Mouse (Mus musculus): ENCODE data around the gene 4930444G20Rik. TPM values are rescaled to one million over a fixed set of nuclear protein-coding genes. Genes with fewer than 3 reads are reported as not detected.
"Not testable (repeated sequence)": the region's sequence is repeated elsewhere in the genome, so short reads cannot be mapped to it uniquely, and the experiment has no call there.

4930444G20Rik gene
- polyA plus RNA-seq (2015; fragmentation: Nextera tagmentation; extraction: Ambion mirVana) = not detected in 2 replicates

DNA sequence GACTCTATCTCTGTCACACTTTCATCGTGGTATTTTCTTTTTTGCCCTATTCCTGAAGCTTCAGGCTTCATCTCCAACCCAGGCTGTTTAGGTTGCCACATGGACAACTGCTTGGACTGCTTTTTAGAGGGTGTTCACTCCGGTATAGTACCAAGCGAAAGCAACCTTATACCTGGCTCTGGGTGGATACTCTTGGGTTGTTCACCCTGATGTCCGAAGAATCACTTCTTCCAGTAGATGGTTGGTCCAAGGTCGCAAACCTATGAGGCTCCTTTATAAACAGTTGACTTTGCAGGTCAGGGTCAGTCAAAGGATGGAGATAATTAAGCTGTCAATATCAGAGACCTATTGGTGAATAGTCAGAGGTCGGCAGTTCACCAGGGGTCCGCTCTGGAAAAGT is at the start of gene 4930444G20Rik:
Gene 4930444G20Rik, minus strand, starts transcription at position 101 of the 400 bp plus-strand sequence.
- H3K36me3 ChIP-seq (ENCODE audit: insufficient read depth, low read length); H3K4me1 ChIP-seq (ENCODE audit: insufficient read depth, low read length); H3K9ac ChIP-seq (replicated peaks; ENCODE audit: low read length); H3K9me3 ChIP-seq (ENCODE audit: low read length); H3K27ac ChIP-seq (ENCODE audit: low read length); H3K4me3 ChIP-seq (ENCODE audit: low read length); ATAC-seq (ENCODE audit: low FRiP score, low TSS enrichment); H3K27me3 ChIP-seq (ENCODE audit: insufficient read depth, low read length); H3K4me2 ChIP-seq (replicated peaks; ENCODE audit: low read depth, low read length): not testable (repeated sequence)
- WGBS = 90% methylated on average over 7 of the region's 7 CpGs

DNA sequence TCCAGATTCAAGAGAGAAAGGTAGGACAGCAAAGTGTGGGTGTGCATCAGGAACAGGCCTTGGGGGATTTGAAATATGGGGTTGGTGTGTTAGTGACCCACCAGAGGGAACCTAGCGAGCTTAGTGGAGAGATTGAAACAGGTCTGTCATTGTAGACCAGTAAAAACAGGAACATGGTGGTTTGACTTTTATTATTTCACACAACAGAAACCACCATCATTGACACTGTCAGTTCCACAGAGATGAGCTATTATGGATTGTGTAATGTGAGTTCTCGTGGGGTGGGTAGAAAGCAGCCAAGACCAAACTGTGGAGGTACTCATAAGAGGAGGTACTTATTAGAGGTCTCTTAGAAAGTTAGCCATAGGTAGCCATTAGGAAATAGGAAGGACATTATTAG is 6.7 kb upstream of the 4930444G20Rik start:
- Histone ChIP-seq H3K9me3 (ENCODE audit: low read length) (no peaks in the 10 kb centered on the region), H3K4me1 (ENCODE audit: insufficient read depth, low read length) (no peaks in the 10 kb centered on the region), H3K4me2 (replicated peaks; ENCODE audit: low read depth, low read length) (no peak overlapping the region), H3K9ac (replicated peaks; ENCODE audit: low read length) (no peak overlapping the region), H3K36me3 (ENCODE audit: insufficient read depth, low read length) (no peaks in the 10 kb centered on the region), H3K27me3 (ENCODE audit: insufficient read depth, low read length) (no peaks in the 10 kb centered on the region), H3K27ac (ENCODE audit: low read length) (no peak overlapping the region), H3K4me3 (ENCODE audit: low read length) (no peak overlapping the region)
- no peak for ATAC-seq (ENCODE audit: low FRiP score, low TSS enrichment)
- WGBS = 89% methylated on average over 2 of the region's 2 CpGs

DNA sequence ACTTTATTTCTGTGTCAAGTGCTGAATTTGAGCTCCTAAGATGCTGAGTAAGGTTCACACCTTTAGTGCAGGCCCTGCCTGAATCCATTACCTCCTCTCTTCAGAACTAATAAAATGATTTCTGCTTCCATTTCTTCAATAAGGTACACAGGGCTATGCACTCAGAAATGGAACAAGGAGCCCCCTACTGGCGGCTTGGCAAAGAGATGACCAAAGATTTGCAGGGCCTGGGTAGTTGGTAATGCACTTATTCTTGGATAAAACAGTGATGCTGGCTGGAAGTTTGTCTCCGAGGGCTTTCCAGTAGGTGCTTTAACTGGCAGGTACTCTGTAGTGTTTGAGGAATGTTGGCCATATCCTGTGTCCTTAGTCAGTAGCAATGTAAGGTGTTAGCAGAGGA is 4.9 kb upstream of the 4930444G20Rik start:
- Histone ChIP-seq H3K4me2 (replicated peaks; ENCODE audit: low read depth, low read length) (no peak overlapping the region), H3K4me1 (ENCODE audit: insufficient read depth, low read length) (no peaks in the 10 kb centered on the region), H3K4me3 (ENCODE audit: low read length) (no peak overlapping the region), H3K27ac (ENCODE audit: low read length) (no peak overlapping the region), H3K9ac (replicated peaks; ENCODE audit: low read length) (no peak overlapping the region), H3K9me3 (ENCODE audit: low read length) (no peaks in the 10 kb centered on the region), H3K36me3 (ENCODE audit: insufficient read depth, low read length) (no peaks in the 10 kb centered on the region), H3K27me3 (ENCODE audit: insufficient read depth, low read length) (no peaks in the 10 kb centered on the region)
- no peak for ATAC-seq (ENCODE audit: low FRiP score, low TSS enrichment)
- WGBS = 69% methylated on average over 2 of the region's 2 CpGs

DNA sequence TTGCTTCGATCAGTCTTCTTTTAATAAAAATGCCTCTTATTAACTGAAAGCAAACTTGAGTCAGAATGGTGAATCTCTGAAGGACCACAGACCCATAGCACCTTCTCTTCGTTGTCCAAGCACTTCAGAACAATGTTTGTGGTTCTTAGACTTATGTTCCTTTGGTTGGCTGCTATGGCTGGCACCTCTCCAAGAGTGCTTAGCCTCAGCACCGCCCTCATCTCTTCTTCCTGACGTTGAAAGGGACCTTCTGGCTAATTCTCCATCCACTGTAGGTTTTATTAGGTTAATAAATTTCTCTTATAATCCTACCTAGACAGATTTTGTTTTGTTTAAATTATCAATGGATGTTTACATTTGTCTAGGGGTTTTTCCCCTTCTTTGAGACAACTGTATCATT is 2.7 kb upstream of the 4930444G20Rik start:
- Histone ChIP-seq H3K4me1 (ENCODE audit: insufficient read depth, low read length) (no peaks in the 10 kb centered on the region), H3K9ac (replicated peaks; ENCODE audit: low read length) (no peak overlapping the region), H3K27me3 (ENCODE audit: insufficient read depth, low read length) (no peaks in the 10 kb centered on the region), H3K36me3 (ENCODE audit: insufficient read depth, low read length) (no peaks in the 10 kb centered on the region), H3K4me3 (ENCODE audit: low read length) (no peak overlapping the region), H3K4me2 (replicated peaks; ENCODE audit: low read depth, low read length) (no peak overlapping the region), H3K9me3 (ENCODE audit: low read length) (no peaks in the 10 kb centered on the region), H3K27ac (ENCODE audit: low read length) (no peak overlapping the region)
- ATAC-seq (ENCODE audit: low FRiP score, low TSS enrichment) = no peak
- WGBS = 46% methylated on average over 4 of the region's 4 CpGs

DNA sequence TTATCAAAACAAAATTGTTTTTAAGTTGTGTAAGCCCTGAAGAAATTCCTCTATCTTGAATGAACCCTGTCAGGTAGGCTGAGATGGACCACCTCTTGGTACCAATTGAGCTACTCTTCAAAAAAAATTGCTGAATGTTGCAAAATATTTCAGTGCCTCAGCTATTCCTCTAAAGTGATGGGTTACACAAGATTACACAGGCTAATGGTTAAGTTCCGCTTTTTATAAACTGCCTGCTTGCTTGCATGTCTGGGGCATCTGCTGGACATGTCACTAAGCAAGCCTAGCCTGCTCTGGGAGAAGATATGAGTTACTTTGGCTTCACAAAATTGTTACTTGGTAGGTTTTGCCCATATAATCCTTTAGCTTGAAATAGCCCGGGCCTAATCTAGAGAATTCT is 2.3 kb upstream of the 4930444G20Rik start:
- ATAC-seq (ENCODE audit: low FRiP score, low TSS enrichment) = no peak
- Histone ChIP-seq H3K36me3 (ENCODE audit: insufficient read depth, low read length) (no peaks in the 10 kb centered on the region), H3K9me3 (ENCODE audit: low read length) (no peaks in the 10 kb centered on the region), H3K4me3 (ENCODE audit: low read length) (no peak overlapping the region), H3K4me1 (ENCODE audit: insufficient read depth, low read length) (no peaks in the 10 kb centered on the region), H3K4me2 (replicated peaks; ENCODE audit: low read depth, low read length) (no peak overlapping the region), H3K9ac (replicated peaks; ENCODE audit: low read length) (no peak overlapping the region), H3K27me3 (ENCODE audit: insufficient read depth, low read length) (no peaks in the 10 kb centered on the region), H3K27ac (ENCODE audit: low read length) (no peak overlapping the region)
- WGBS = 86% methylated on average over 2 of the region's 2 CpGs

DNA sequence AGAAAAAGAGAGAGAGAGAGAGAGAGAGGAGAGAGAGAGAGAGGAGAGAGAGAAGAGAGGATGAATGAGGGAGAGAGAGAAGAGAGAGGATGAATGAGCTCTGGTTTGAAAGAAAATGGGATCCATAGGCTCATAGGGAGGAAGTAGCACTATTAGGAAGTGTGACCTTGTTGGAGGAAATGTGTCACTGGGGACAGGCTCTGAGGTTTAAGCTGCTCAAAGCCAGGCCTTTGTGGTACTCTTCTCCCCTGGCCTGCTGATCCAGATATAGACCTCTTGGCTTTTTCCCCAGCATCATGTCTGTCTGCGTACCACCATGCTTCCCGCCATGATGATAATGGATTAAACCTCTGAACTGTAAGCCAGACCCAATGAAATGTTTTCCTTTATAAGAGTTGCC is 8.5 kb downstream of the 4930444G20Rik start:
- Histone ChIP-seq H3K4me1 (ENCODE audit: insufficient read depth, low read length) (no peaks in the 10 kb centered on the region), H3K9ac (replicated peaks; ENCODE audit: low read length) (no peak overlapping the region), H3K27me3 (ENCODE audit: insufficient read depth, low read length) (no peaks in the 10 kb centered on the region), H3K4me3 (ENCODE audit: low read length) (no peak overlapping the region; the same call in 1 of the 2 replicates), H3K36me3 (ENCODE audit: insufficient read depth, low read length) (no peaks in the 10 kb centered on the region), H3K9me3 (ENCODE audit: low read length) (no peaks in the 10 kb centered on the region), H3K27ac (ENCODE audit: low read length) (no peak overlapping the region), H3K4me2 (replicated peaks; ENCODE audit: low read depth, low read length) (peak overlapping the region; percentile 86)
- WGBS = 84% methylated on average over 2 of the region's 2 CpGs
- no peak for ATAC-seq (ENCODE audit: low FRiP score, low TSS enrichment)

DNA sequence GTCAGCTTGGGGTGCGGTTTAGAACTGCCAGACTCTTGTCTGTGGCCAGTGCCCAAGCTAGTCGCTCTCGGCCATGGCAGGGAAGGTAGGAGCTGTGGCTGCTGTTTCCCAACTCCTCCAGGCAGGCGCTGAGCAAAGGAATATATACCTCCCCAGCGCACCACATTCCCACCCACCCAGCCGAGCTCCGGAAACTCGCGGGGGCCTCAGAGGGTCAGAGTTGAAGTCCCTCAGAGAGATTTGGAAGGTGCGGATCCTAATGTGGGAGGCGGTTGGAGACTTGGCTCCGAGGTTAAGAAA is 8.9 kb downstream of the 4930444G20Rik start:
- Histone ChIP-seq H3K9me3 (ENCODE audit: low read length) (no peaks in the 10 kb centered on the region), H3K4me2 (replicated peaks; ENCODE audit: low read depth, low read length) (peak overlapping the region; percentile 86), H3K4me1 (ENCODE audit: insufficient read depth, low read length) (no peaks in the 10 kb centered on the region), H3K27ac (ENCODE audit: low read length) (no peak overlapping the region), H3K4me3 (ENCODE audit: low read length) (peak overlapping the region; percentile 50), H3K9ac (replicated peaks; ENCODE audit: low read length) (peak overlapping the region; percentile 60), H3K36me3 (ENCODE audit: insufficient read depth, low read length) (no peaks in the 10 kb centered on the region), H3K27me3 (ENCODE audit: insufficient read depth, low read length) (no peaks in the 10 kb centered on the region)
- no peak; the same call in 1 of the 2 replicates for ATAC-seq (ENCODE audit: low FRiP score, low TSS enrichment)
- WGBS = 15% methylated on average over 12 of the region's 12 CpGs

DNA sequence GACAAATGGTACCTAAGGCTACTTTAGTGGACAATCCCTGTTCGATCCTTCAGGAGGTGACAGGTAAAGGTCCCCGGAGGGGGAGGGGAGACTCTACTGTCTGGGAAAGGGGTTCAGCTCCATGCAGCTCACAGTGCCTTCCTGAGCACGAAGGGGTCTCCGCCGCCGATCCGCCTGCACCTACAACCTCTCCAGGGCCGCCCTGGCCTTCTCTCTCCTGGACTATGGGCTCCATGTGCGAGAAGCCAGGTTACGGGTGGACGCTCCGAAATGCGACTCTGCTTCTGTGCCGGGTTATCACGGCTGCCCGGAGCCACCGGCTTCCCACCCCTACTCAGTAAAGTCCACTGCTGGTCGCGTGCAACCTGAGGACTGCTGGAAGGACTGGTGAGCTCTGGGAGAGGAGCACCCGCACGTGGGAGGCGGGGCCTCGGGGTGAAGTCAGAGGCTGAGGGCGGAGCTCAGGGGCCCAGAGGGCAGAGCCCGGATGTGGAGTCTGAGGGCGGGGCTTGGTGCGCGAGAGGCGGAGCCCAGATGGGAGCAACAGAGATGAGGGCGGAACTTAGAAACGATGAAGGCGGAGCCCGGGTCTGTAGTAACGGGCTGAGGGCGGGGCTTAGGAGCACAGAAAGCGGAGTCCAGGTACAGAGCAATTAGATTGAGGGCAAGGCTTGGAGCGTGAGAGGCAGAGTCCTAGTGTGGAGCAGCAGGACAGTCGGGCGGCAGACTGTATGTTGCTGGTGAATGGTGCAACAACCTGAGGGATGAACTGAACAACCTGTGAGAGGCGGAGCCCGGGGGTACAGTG is 9.5 kb downstream of the 4930444G20Rik start:
- peak overlapping the region; percentile 50 for H3K4me3 ChIP-seq (ENCODE audit: low read length)
- no peaks in the 10 kb centered on the region for H3K9me3 ChIP-seq (ENCODE audit: low read length)
- H3K27me3 ChIP-seq (ENCODE audit: insufficient read depth, low read length) = no peaks in the 10 kb centered on the region
- H3K4me2 ChIP-seq (replicated peaks; ENCODE audit: low read depth, low read length) = peak overlapping the region; percentile 86
- peak overlapping the region; percentile 75 for H3K9ac ChIP-seq (replicated peaks; ENCODE audit: low read length)
- 9% methylated on average over 41 of the region's 41 CpGs for WGBS
- ATAC-seq (ENCODE audit: low FRiP score, low TSS enrichment) = peak; percentile 98
- no peaks in the 10 kb centered on the region for H3K4me1 ChIP-seq (ENCODE audit: insufficient read depth, low read length)
- H3K36me3 ChIP-seq (ENCODE audit: insufficient read depth, low read length) = no peaks in the 10 kb centered on the region
- H3K27ac ChIP-seq (ENCODE audit: low read length) = no peak overlapping the region

DNA sequence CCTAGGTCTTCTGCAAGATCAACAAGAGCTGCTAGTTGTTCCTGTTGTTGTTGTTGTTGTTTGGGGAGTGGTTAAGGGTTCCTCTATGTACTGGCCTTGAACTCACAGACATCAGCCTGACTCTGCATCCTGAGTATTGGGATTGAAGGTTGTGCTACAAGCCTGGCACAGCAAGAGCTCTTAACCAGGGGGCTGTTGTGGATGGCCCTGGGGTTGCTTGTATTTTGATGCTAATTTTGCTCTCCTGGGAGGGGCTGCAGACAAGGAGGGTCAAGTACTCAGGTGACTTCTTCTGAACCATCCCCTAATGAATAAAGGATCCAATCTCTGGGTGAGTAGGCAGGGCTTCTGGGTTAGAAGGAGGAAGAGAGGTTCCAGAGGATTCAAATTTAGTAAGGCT is 12.6 kb downstream of the 4930444G20Rik start:
- ATAC-seq (ENCODE audit: low FRiP score, low TSS enrichment) = no peak
- H3K27me3 ChIP-seq (ENCODE audit: insufficient read depth, low read length) = no peaks in the 10 kb centered on the region

DNA sequence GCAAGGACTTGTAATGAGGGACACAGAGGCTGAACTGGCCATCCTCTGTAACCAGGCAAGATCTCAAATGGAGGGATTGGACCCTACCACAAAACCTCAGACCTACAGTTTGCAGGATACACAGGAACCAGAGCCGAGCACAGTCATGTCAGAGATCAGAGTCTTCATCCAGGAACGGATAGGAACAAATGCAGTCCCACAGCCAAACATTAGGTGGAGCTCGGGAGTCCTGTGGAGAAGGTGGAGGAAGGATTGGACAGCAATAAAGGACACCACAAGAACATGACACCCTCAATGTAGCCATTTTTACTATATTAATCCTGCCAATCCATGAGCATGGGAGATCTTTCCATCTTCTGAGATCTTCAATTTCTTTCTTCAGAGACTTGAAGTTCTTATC is 31.6 kb downstream of the 4930444G20Rik start:
- H3K9ac ChIP-seq (replicated peaks; ENCODE audit: low read length); ATAC-seq (ENCODE audit: low FRiP score, low TSS enrichment); H3K4me2 ChIP-seq (replicated peaks; ENCODE audit: low read depth, low read length); H3K9me3 ChIP-seq (ENCODE audit: low read length); H3K27me3 ChIP-seq (ENCODE audit: insufficient read depth, low read length); H3K4me1 ChIP-seq (ENCODE audit: insufficient read depth, low read length); H3K36me3 ChIP-seq (ENCODE audit: insufficient read depth, low read length); H3K27ac ChIP-seq (ENCODE audit: low read length); H3K4me3 ChIP-seq (ENCODE audit: low read length): not testable (repeated sequence)
- 4% methylated on average over 3 of the region's 3 CpGs for WGBS

More for the DNA sequence above, 12.6 kb downstream of the 4930444G20Rik start:
- H3K4me2 ChIP-seq (replicated peaks; ENCODE audit: low read depth, low read length) = no peak overlapping the region
- H3K27ac ChIP-seq (ENCODE audit: low read length) = no peak overlapping the region
- no peak overlapping the region for H3K4me3 ChIP-seq (ENCODE audit: low read length)
- no peaks in the 10 kb centered on the region for H3K9me3 ChIP-seq (ENCODE audit: low read length)
- H3K4me1 ChIP-seq (ENCODE audit: insufficient read depth, low read length) = no peaks in the 10 kb centered on the region
- H3K9ac ChIP-seq (replicated peaks; ENCODE audit: low read length) = no peak overlapping the region
- H3K36me3 ChIP-seq (ENCODE audit: insufficient read depth, low read length) = no peaks in the 10 kb centered on the region

All from kidney, embryonic 16.5 days (tissue).